16 mouse cellular contexts compared by ENCODE assay signal in the genomic region with DNA sequence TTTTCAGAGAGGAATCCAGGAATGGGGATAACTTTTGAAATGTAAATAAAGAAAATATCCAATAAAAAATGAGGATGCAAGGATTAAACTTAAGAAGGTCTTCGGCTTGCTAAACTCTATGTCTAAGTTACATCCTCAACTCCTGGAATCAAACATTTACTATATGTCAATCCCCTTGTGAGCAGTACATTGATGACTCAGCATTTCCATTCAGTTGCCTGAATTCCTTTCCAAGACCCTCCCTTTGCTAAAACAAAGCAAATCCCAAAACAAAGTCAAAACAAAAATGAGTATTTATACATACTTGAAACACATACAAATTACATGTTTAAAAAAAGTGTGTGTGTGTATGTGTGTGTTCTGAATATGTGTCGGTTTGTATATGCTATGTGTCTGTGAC.
"Had no signal": no experiment of that assay in that cellular context is flagged by ENCODE, and none has a peak within 500 bp of the region (broad histone marks: within the 10 kb centered on the region; RNA-seq: fewer than 3 reads in every experiment).

No protein-coding gene starts in this region.

- H3K9me3 ChIP-seq: neural tube, embryonic 13.5 days; neural tube, embryonic 15.5 days; stomach, embryonic 15.5 days had no signal

- H3K9ac ChIP-seq: neural tube, embryonic 13.5 days; neural tube, embryonic 15.5 days; stomach, embryonic 15.5 days had no signal

- H3K4me1 ChIP-seq: neural tube, embryonic 13.5 days; neural tube, embryonic 15.5 days; stomach, embryonic 15.5 days had no signal

- DNase-seq: retina, postnatal 1 day; right cerebral cortex, adult 18-20 months; right cerebral cortex, postnatal 14 days; right cerebral cortex, postnatal 25 days; right cerebral cortex, postnatal 4 days; spleen, adult 18-20 months; thymus, adult 18-20 months; thymus, adult 2 months; thymus, postnatal 14 days; thymus, postnatal 25 days; thymus, postnatal 36 days; thymus, postnatal 4 days had no signal

- H3K36me3 ChIP-seq: neural tube, embryonic 13.5 days; neural tube, embryonic 15.5 days; stomach, embryonic 15.5 days had no signal

- H3K27ac ChIP-seq: neural tube, embryonic 13.5 days; neural tube, embryonic 15.5 days; stomach, embryonic 15.5 days; stomach, postnatal 0 days had no signal

- H3K27me3 ChIP-seq: neural tube, embryonic 13.5 days; neural tube, embryonic 15.5 days; stomach, embryonic 15.5 days had no signal

- H3K4me3 ChIP-seq: neural tube, embryonic 13.5 days; neural tube, embryonic 15.5 days; stomach, embryonic 15.5 days had no signal

- H3K4me2 ChIP-seq: neural tube, embryonic 13.5 days; neural tube, embryonic 15.5 days; stomach, embryonic 15.5 days had no signal
